Mouse (Mus musculus): ENCODE results near the gene Pyroxd1.

The Pyroxd1 gene

DNA sequence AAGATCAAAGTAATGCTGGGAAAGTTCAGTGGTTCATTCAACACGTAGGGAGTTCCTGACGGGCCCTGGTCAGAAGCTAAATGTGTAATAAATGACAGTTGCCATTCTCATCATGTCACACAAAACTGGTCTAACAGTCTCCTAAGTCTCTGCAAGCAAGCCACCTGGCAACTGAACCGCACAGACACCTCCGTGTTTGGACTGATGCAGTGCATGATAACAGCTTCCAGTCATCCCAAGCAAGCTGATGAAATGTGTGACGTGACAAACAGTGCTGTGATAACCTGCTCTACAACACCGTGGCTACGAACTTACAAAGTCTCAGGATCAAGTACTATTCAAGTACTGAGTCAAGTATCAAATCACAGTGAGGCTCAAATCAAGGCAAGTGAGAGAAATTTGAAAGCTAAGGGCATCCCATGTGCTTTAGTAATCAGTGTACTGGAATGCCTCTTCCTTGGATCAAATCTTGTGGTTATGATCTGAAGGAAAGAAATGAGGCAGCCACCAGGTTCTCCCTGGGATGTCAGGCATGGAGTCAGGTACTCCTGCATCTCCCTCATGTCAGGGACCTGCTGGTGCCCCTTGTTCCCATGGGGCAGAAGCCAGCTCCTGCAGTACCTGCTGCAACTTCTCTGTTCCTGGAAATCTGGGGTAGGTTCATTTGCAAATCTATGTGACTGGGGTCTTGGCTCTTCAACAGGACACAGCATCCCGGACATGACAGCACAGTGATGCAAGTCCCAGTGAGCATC, 33.3 kb downstream of the Pyroxd1 start:
- no peak for DNase-seq

DNA sequence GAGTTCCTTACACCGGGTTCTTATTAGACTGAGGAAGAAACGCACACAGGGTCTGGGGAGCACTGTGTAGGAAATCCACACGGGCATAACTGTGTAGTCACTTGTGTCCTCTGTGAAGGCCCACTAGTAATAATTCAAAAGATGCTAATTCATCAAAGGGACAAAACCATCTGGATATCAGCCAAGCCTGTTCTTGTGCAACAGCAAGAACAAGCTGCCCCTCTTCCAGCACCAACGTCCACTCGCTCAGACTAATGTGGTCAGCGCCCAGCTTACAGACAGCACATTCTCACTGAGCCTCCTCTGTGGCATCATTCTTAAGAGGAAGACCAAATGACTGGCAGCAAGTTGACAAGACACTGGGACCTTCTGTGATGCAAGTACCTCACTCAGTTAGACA, 34.5 kb downstream of the Pyroxd1 start:
- DNase-seq = no peak

DNA sequence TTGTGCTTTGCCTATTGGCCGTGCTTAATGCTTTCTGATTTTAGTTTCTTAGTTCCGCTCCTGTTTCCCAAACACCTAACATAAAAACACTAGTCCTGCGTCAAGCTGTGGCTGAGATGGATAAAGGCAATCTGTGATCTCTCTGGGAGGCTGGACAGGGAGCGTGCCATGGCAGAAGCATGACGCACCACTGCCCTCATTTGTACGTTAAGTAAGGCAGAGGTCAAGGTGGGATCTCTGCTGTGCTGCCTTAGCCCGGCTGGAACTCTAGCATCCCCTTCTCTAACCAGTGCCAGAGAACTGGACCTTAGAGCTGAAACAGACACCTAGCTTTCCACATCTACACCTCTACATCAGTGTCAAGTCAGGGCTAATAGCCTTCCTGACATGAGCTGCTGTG, 36.2 kb downstream of the Pyroxd1 start:
- DNase-seq = no peak

DNA sequence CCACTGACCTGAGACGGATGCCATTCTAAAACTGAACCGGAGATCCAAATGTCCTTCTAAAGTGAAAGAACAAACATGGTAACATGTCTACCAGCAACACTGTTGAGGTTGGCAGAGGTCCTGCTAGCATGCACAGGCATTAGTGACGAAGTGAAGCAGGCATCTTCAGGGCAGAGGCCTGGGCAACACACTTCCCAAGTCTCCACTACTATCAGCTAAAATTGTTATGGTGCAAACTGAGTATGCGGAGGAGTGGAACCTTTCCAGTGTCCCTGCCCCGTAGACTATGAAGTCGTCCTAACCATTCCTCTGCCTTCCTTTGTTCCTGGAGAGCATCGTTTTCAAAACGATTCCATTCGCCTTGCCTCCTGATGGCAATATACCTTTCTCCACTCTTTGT, 39.1 kb downstream of the Pyroxd1 start:
- DNase-seq = no peak

DNA sequence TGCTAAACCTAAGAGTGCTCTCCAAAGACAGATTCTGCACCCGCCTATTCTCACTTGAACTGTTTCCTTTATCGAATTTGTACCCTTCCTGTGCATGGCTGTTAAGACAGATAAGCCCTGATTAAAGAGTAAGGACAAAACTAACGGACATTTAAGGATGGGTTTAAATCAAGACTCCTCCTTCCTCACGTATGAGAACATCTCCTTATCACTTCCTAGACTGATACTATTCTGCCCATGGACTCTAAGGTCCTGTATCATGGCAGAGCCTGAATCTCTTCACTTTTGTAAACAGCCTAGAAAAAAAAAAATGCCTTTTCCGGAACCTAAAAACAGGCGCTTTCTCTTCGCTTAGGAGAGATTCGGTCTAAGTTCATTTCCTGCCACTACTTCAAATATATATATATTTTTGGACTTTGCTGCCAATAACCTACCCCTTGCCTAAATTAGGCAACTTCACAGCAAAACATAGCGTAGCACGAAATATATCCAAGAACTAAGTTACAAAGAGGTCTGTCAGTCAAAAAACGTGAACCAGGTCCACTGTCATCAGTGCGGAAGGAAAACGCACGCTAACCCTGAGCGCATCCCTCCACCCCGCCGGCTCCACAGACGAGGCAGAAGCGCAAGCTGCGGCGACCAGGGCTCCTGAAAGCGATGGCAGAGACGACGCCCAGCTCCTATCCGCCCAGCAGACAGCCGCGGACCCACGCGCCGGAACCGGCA, 41.0 kb downstream of the Pyroxd1 start:
- no peak for DNase-seq

DNA sequence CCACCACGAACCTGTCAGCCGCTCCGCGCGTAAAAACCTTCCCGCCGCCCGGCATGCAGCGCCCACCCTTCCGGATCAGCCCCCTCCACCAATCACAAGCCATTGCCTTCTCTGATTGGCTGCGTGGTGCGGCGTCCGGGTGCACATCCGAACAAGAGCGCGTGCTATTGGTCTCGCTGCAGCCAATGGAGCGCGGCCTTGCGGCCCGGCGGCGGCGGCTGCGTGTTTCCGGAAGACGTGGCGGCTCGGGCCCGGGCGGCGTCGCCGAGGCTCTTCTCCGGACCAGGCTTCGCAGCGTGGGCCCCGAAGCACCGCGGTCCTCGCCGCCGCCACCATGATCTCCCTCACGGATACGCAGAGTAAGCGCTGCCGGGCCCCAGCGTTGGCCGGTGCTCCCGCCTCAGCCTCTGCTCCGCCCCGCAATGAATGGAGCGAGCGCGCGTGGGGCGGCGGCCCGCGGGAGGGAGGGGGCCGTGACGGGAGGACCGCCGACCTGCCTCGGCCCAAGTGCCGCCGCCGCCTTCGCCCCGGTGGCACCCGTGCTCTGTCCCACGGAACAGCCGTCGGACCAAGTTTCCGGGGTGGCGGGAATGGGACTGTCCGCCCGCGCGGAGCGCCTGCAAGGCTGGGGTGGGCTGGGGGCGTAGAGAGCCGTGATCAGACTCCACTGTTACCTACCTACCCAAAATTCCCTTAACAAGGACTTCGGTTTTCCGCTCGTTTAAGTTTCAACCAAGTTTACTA, 41.7 kb downstream of the Pyroxd1 start, which contains the start of the genes Recql and Golt1b:
TSS of gene Recql (minus strand) at position 77 of the 744 bp plus-strand sequence.
TSS of gene Golt1b (plus strand) at position 211 of the 744 bp plus-strand sequence.
- DNase-seq = peak; percentile 98

DNA sequence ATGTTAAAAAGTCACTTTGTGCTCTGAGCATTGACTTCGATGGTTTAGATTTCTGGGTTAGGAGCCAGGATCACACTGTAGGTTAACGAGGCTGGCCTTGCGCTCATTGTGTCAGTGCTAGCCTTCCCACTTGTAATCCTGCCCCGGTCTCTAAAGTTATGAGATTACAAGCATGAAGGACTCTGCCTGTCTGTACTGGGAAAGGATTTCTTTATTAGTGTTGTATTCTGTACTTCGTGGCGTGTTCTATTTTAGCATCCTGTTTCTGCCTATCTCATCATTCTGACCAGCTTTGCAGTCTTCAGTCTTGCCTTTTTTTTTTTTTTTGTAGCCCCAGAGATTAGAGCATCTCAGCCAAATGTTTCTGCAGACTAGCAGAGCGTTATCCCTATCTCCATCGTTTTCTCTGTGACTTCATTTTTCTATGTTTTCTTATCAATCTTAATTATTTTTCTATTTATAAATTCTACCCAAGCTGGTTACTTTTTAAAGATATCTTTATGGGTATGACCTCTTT, 42.4 kb downstream of the Pyroxd1 start:
- no peak for DNase-seq

DNA sequence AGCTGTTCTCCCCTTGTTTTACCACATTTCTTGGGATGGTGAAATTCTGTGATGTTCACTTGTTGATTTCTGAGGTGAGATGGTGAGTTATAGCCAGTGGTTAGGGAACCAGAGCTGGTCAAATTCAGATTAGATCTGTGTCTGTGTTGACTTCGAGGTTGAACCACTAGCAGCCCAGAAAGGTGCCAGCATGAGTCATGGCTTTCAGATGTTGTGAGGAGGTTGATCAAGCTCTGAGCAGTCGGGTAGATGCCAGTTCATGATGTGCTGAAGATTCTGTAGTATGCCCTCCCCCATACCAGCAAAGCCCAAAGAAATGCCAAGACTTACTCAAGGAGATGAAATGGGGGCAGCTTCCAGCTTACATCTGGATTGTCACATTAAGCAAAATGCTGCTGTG, 43.6 kb downstream of the Pyroxd1 start:
- DNase-seq = no peak

DNA sequence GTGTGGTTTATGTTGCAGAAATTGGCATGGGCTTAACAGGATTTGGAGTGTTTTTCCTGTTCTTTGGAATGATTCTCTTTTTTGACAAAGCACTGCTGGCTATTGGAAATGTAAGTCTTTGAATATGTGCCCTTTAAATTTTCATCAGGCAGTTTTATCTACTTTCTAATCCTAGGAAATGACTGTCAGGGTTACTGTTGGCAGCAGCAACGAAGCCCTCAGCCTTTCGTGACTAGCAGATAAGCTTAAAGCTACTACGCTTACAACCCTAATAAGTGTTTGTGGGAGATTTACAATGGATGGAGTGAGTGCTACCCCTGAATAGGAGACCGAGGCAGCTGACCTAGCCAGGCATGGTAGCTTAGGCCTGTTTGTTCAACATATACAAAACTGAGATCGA, 46.9 kb downstream of the Pyroxd1 start:
- DNase-seq = no peak

DNA sequence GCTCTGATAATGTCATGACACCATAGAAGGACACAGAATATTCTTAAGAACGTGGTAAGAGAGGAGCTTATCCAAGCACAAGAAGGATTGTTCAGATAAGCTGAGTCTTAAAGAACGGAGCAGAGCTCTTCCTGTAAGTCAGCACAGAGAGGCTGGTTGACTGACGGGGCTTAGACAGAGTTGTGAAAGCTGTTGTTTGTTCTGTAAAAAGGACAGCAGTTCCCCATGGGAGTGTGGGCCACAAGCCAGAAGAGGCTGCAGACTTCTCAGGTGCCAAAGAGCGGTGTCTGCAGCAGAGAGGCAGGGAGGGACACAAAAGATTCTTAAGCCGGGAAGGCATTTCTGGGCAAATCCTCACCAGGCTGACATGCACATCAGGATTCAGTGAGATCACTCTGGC, 49.2 kb downstream of the Pyroxd1 start:
- peak; percentile 23 for DNase-seq

DNA sequence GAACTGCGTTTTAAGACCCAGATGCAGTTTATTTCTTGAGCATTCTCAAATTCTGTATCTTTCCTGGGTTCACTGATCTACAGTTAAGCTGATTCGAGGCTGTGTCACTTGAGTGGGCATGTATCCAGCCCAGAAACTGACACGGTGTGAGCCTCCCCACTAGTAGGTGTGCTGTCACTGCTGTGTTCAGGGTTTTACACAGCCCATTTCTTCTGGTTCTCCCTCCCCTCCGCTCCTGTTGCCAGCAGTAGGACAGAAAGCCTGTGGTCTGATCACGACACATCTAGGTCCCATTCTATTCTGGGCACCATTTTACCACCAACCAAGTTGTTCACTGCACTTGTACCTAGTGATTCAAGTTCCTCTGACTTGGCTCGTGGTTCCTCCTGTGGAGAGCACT, 50.3 kb downstream of the Pyroxd1 start:
- DNase-seq = no peak

DNA sequence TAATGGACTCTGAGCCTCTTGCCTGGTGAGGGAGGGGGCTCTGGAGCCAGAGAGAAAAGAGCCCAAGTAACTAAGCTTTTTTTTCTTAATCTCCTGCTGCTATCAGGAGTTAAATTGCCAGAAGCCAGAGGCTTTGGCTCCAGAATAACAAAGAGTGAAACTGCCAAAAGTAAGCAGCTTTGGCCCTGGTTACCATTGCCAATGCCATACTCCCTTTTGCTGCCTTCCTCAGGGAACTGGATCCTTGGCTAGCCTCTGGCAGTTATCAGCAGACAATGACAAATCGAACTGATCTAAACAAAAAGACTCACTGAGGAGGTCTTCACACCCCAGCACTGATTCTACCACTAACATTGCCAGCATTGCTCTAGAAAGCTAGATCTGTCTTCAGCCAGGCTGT, 65.7 kb downstream of the Pyroxd1 start:
- no peak for DNase-seq
